9 mouse cellular contexts compared by ENCODE assay signal in genomic region chr19:29648550-29648914, GRCm38 (mm10). TPM values are rescaled to one million over a fixed set of nuclear protein-coding genes. Genes with fewer than 3 reads are reported as not detected.
DNase-seq lines count a peak whose midpoint lies in the region; ATAC-seq and TF ChIP-seq lines count a peak whose summit lies in the region.
"Had no signal": no experiment of that assay in that cellular context is flagged by ENCODE, and none has a peak within 500 bp of the region (broad histone marks: within the 10 kb centered on the region; RNA-seq: fewer than 3 reads in every experiment).

No protein-coding gene starts in this region.

- peak overlapping the region; percentile 73; the same call in 1 of the 2 replicates for H3K9ac ChIP-seq in heart, postnatal 0 days (replicated peaks; ENCODE audit: low read depth, low read length)
- H3K9ac ChIP-seq in hindbrain, embryonic 14.5 days = peak overlapping the region; percentile 79
- H3K9ac ChIP-seq in midbrain, embryonic 13.5 days (replicated peaks) = no peak overlapping the region

- intact Hi-C loops in heart, postnatal 10 days (cut with DNase I) = no loop called here

- peak overlapping the region; percentile 84; the same call in 1 of the 2 replicates for H3K4me3 ChIP-seq in heart, postnatal 0 days (ENCODE audit: low read depth, low read length)
- peak overlapping the region; percentile 90 for H3K4me3 ChIP-seq in embryonic facial prominence, embryonic 10.5 days
- peak overlapping the region; percentile 82 for H3K4me3 ChIP-seq in hindbrain, embryonic 14.5 days (replicated peaks; ENCODE audit: low read length)
- peak overlapping the region; percentile 66 for H3K4me3 ChIP-seq in midbrain, embryonic 13.5 days (replicated peaks)

- H3K27ac ChIP-seq in heart, postnatal 0 days (ENCODE audit: low read depth) = no peak overlapping the region
- H3K27ac ChIP-seq in embryonic facial prominence, embryonic 10.5 days (replicated peaks) = no peak overlapping the region
- peak overlapping the region; percentile 48; the same call in 1 of the 2 replicates for H3K27ac ChIP-seq in hindbrain, embryonic 14.5 days
- H3K27ac ChIP-seq in midbrain, embryonic 13.5 days = peak overlapping the region; percentile 93

- no peak for TF ChIP-seq EP300 in heart, postnatal 0 days (IDR thresholded peaks at IDR 0.05; ENCODE audit: low read depth)

- DNase-seq in heart, postnatal 0 days (ENCODE audit: low spot score) = no peak
- no peak for DNase-seq in heart, postnatal 10 days
- no peak for DNase-seq in embryonic facial prominence, embryonic 10.5 days (ENCODE audit: low spot score)
- no peak for DNase-seq in hindbrain, embryonic 14.5 days (ENCODE audit: low spot score)
- no peak for DNase-seq in embryo, embryonic 9.5 days (ENCODE audit: extremely low spot score)
- no peak for DNase-seq in right cerebral cortex, postnatal 4 days
- no peak for DNase-seq in layer of hippocampus, postnatal 36 days

- WGBS in heart, postnatal 0 days = 35% methylated on average over 4 of the region's 4 CpGs
- 33% methylated on average over 4 of the region's 4 CpGs for WGBS in embryonic facial prominence, embryonic 10.5 days
- WGBS in hindbrain, embryonic 14.5 days = 27% methylated on average over 4 of the region's 4 CpGs
- WGBS in midbrain, embryonic 13.5 days = 25% methylated on average over 4 of the region's 4 CpGs

- H3K27me3 ChIP-seq in heart, postnatal 0 days (ENCODE audit: control insufficient read depth, insufficient read depth, low read length) = peaks cover 13% of the 10 kb centered on the region; the same call in 1 of the 2 replicates
- no peaks in the 10 kb centered on the region for H3K27me3 ChIP-seq in embryonic facial prominence, embryonic 10.5 days (replicated peaks; ENCODE audit: low read depth, poor library complexity, severe bottlenecking)
- H3K27me3 ChIP-seq in hindbrain, embryonic 14.5 days (ENCODE audit: control insufficient read depth, insufficient read depth, low read length) = no peaks in the 10 kb centered on the region
- H3K27me3 ChIP-seq in midbrain, embryonic 13.5 days = no peaks in the 10 kb centered on the region

- H3K4me2 ChIP-seq in heart, postnatal 0 days (ENCODE audit: low read depth, low read length) = 0 out of 2 replicates have a peak overlapping the region, but pooled peaks have one; percentile 89
- peak overlapping the region; percentile 65 for H3K4me2 ChIP-seq in hindbrain, embryonic 14.5 days (replicated peaks)
- peak overlapping the region; percentile 65 for H3K4me2 ChIP-seq in midbrain, embryonic 13.5 days (replicated peaks)

- H3K36me3 ChIP-seq in heart, postnatal 0 days (replicated peaks; ENCODE audit: control insufficient read depth, insufficient read depth, low read length) = no peaks in the 10 kb centered on the region
- peaks cover 23% of the 10 kb centered on the region for H3K36me3 ChIP-seq in embryonic facial prominence, embryonic 10.5 days (replicated peaks)
- H3K36me3 ChIP-seq in hindbrain, embryonic 14.5 days (replicated peaks; ENCODE audit: control insufficient read depth, insufficient read depth) = no peaks in the 10 kb centered on the region
- H3K36me3 ChIP-seq in midbrain, embryonic 13.5 days = peaks cover 4% of the 10 kb centered on the region; the same call in 1 of the 2 replicates

- TF ChIP-seq CTCF in heart, postnatal 0 days (IDR thresholded peaks at IDR 0.05; ENCODE audit: low read depth) = no peak

- ATAC-seq in heart, postnatal 0 days (ENCODE audit: insufficient read depth, low read depth) = no peak
- ATAC-seq in hindbrain, embryonic 14.5 days (ENCODE audit: low FRiP score) = no peak
- no peak for ATAC-seq in midbrain, embryonic 13.5 days

- H3K4me1 ChIP-seq in heart, postnatal 0 days (ENCODE audit: control insufficient read depth, insufficient read depth) = no peaks in the 10 kb centered on the region
- peaks cover 3% of the 10 kb centered on the region; the same call in 1 of the 2 replicates for H3K4me1 ChIP-seq in embryonic facial prominence, embryonic 10.5 days
- H3K4me1 ChIP-seq in hindbrain, embryonic 14.5 days (replicated peaks; ENCODE audit: control insufficient read depth, insufficient read depth, low read length) = no peaks in the 10 kb centered on the region
- H3K4me1 ChIP-seq in midbrain, embryonic 13.5 days (replicated peaks) = no peaks in the 10 kb centered on the region

- H3K9me3 ChIP-seq in heart, postnatal 0 days (replicated peaks; ENCODE audit: control insufficient read depth, low read length) = no peaks in the 10 kb centered on the region
- no peaks in the 10 kb centered on the region for H3K9me3 ChIP-seq in embryonic facial prominence, embryonic 10.5 days
- no peaks in the 10 kb centered on the region for H3K9me3 ChIP-seq in hindbrain, embryonic 14.5 days (ENCODE audit: control insufficient read depth, low read length)
- H3K9me3 ChIP-seq in midbrain, embryonic 13.5 days = no peaks in the 10 kb centered on the region

RNA-seq across cellular contexts. Expression of gene Ermp1, which starts 0.3 kb away (rescaled TPM):
- 10.7 and 24.4 TPM in 2 replicates for total RNA-seq in heart, postnatal 0 days (2014; rRNA removed; ENCODE audit: low replicate concordance)
- polyA plus RNA-seq in heart, postnatal 0 days (2015; fragmentation: Nextera tagmentation; extraction: Ambion mirVana) = 2.3 and 3.1 TPM in 2 replicates
- total RNA-seq in heart, postnatal 10 days (2021) = 10 to 100 TPM in 1 of 2 experiments, 1 to 10 TPM in 1; 9.9 to 11.1 TPM
- polyA plus RNA-seq in embryonic facial prominence, embryonic 10.5 days (2016; fragmentation: Nextera tagmentation; extraction: Ambion mirVana) = 16.9 and 17.7 TPM in 2 replicates
- polyA plus RNA-seq in hindbrain, embryonic 14.5 days (2014; fragmentation: Nextera tagmentation; extraction: Ambion mirVana) = 9.6 and 10.8 TPM in 2 replicates
- polyA plus RNA-seq in midbrain, embryonic 13.5 days (2015; fragmentation: Nextera tagmentation; extraction: Ambion mirVana) = 7.6 and 7.9 TPM in 2 replicates
- total RNA-seq in layer of hippocampus, postnatal 36 days (2021) = 10 to 100 TPM; 53.5 to 61.2 TPM

RNA-seq across cellular contexts. Expression of gene Mlana, which starts 49.1 kb away (rescaled TPM):
- 0.19 TPM in 1 of 2 replicates, not detected in the other for total RNA-seq in heart, postnatal 0 days (2014; rRNA removed; ENCODE audit: low replicate concordance)
- 5.8 and 8.1 TPM in 2 replicates for polyA plus RNA-seq in heart, postnatal 0 days (2015; fragmentation: Nextera tagmentation; extraction: Ambion mirVana)
- 1 to 10 TPM; 2.2 to 4.0 TPM for total RNA-seq in heart, postnatal 10 days (2021)
- polyA plus RNA-seq in embryonic facial prominence, embryonic 10.5 days (2016; fragmentation: Nextera tagmentation; extraction: Ambion mirVana) = 0.21 and 0.50 TPM in 2 replicates
- not detected in 2 replicates for polyA plus RNA-seq in hindbrain, embryonic 14.5 days (2014; fragmentation: Nextera tagmentation; extraction: Ambion mirVana)
- not detected in 2 replicates for polyA plus RNA-seq in midbrain, embryonic 13.5 days (2015; fragmentation: Nextera tagmentation; extraction: Ambion mirVana)
- total RNA-seq in layer of hippocampus, postnatal 36 days (2021) = under 1 TPM in 1 of 2 experiments, not detected in 1; 0.40 TPM
- polyA plus RNA-seq: small intestine, adult 2 months had no signal

Comparison
In these comparisons a context has a peak if more than half of its experiments do, and no peak if none do; other contexts are left out.
1. H3K27ac ChIP-seq: peak in hindbrain, embryonic 14.5 days (single experiment) and midbrain, embryonic 13.5 days (single experiment); none in heart, postnatal 0 days (single experiment) and embryonic facial prominence, embryonic 10.5 days (single experiment).
2. Peak in every context shown above with its lines, with median percentiles within 50 percentile points of each other: H3K4me2 ChIP-seq and H3K4me3 ChIP-seq.